Mouse (Mus musculus) urinary bladder, postnatal 10 days (tissue): Measurements from ENCODE around the gene Mpp4.

ENCODE experiments used
- DNase-seq: peaks from one replicate; pipeline ENCODE4 v3.0.0; 2022; ENCODE audit warnings: low spot score

Mpp4 gene

GRCm38 (mm10) chr1:59163030-59163461, at the start of gene Mpp4:
TSS of gene Mpp4 (minus strand) at chr1:59163389.
- no peak for DNase-seq

- DNase-seq, result no peak
Measured at GRCm38 (mm10) chr1:59212951-59213350, 49.8 kb upstream of the Mpp4 start.

- no peak for DNase-seq
Measured at GRCm38 (mm10) chr1:59212076-59212779, 49.0 kb upstream of the Mpp4 start.

GRCm38 (mm10) chr1:59211651-59212050, 48.5 kb upstream of the Mpp4 start:
- no peak for DNase-seq

GRCm38 (mm10) chr1:59208331-59208730, 45.1 kb upstream of the Mpp4 start:
- DNase-seq, result no peak

- DNase-seq, result no peak
Measured at GRCm38 (mm10) chr1:59204489-59204888, 41.3 kb upstream of the Mpp4 start.

GRCm38 (mm10) chr1:59202367-59202766, 39.2 kb upstream of the Mpp4 start:
- no peak for DNase-seq

- DNase-seq, result no peak
Measured at GRCm38 (mm10) chr1:59201561-59201960, 38.4 kb upstream of the Mpp4 start.

- DNase-seq, result no peak
Measured at GRCm38 (mm10) chr1:59200960-59201359, 37.8 kb upstream of the Mpp4 start.

GRCm38 (mm10) chr1:59194979-59195378, 31.8 kb upstream of the Mpp4 start:
- no peak for DNase-seq

- no peak for DNase-seq
Measured at GRCm38 (mm10) chr1:59187786-59188185, 24.6 kb upstream of the Mpp4 start.

- no peak for DNase-seq
Measured at GRCm38 (mm10) chr1:59186317-59186716, 23.1 kb upstream of the Mpp4 start.

GRCm38 (mm10) chr1:59185410-59185809, 22.2 kb upstream of the Mpp4 start:
- no peak for DNase-seq

- DNase-seq, result no peak
Measured at GRCm38 (mm10) chr1:59183045-59183444, 19.9 kb upstream of the Mpp4 start.

- no peak for DNase-seq
Measured at GRCm38 (mm10) chr1:59182373-59182772, 19.2 kb upstream of the Mpp4 start.

GRCm38 (mm10) chr1:59180003-59180402, 16.8 kb upstream of the Mpp4 start:
- DNase-seq, result no peak

- DNase-seq, result no peak
Measured at GRCm38 (mm10) chr1:59178401-59178800, 15.2 kb upstream of the Mpp4 start.

- no peak for DNase-seq
Measured at GRCm38 (mm10) chr1:59174514-59175373, 11.6 kb upstream of the Mpp4 start.

- DNase-seq, result no peak
Measured at GRCm38 (mm10) chr1:59173023-59173422, 9.8 kb upstream of the Mpp4 start.

- no peak for DNase-seq
Measured at GRCm38 (mm10) chr1:59171875-59172274, 8.7 kb upstream of the Mpp4 start.

GRCm38 (mm10) chr1:59170290-59170689, 7.1 kb upstream of the Mpp4 start:
- DNase-seq, result no peak

GRCm38 (mm10) chr1:59169586-59169985, 6.4 kb upstream of the Mpp4 start:
- no peak for DNase-seq

- no peak for DNase-seq
Measured at GRCm38 (mm10) chr1:59168556-59168955, 5.4 kb upstream of the Mpp4 start.
